Mouse (Mus musculus): Measurements from ENCODE around the gene Gfap.

Gfap gene

GRCm38 (mm10) chr11:102900763-102901162 is at the start of gene Gfap:
Gene Gfap (minus strand): TSS chr11:102900912.
- DNase-seq (ENCODE audit: low read depth, low spot score) = peak; percentile 89

- no peak for DNase-seq (ENCODE audit: low read depth, low spot score)
Observed at GRCm38 (mm10) chr11:102948043-102948961, 47.6 kb upstream of the Gfap start.

- DNase-seq (ENCODE audit: low read depth, low spot score) = no peak
Observed at GRCm38 (mm10) chr11:102946992-102947343, 46.3 kb upstream of the Gfap start.

GRCm38 (mm10) chr11:102946265-102946991 is 45.7 kb upstream of the Gfap start, which contains the start of gene C1ql1:
Gene C1ql1 (minus strand): TSS chr11:102946688.
- DNase-seq (ENCODE audit: low read depth, low spot score) = peak; percentile 92

- DNase-seq (ENCODE audit: low read depth, low spot score) = no peak
Observed at GRCm38 (mm10) chr11:102945306-102946264, 44.9 kb upstream of the Gfap start.

DNA sequence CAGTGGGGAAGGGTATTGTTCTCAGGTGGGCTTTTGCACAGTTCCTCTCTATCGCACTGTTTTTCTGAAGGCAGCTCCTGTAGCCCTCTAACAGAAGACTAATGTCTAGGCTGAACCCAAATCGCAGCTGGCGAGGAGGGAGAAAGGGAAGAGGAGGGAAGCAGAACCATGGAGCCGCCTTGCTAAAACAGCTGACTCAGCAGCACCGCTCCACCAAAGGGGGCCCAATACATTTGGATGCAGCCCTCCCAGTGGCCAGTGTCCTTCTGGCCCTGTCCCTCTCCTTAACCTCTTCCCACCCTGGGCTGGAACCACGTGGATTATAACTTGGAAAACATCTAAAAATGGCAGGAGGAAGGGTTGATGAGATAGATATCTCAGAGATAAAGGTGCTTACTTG is 40.5 kb upstream of the Gfap start:
- DNase-seq (ENCODE audit: low read depth, low spot score) = no peak

- DNase-seq (ENCODE audit: low read depth, low spot score) = no peak
Observed at GRCm38 (mm10) chr11:102939024-102939675, 38.4 kb upstream of the Gfap start.

- no peak for DNase-seq (ENCODE audit: low read depth, low spot score)
Observed at GRCm38 (mm10) chr11:102937529-102938182, 36.9 kb upstream of the Gfap start.

DNA sequence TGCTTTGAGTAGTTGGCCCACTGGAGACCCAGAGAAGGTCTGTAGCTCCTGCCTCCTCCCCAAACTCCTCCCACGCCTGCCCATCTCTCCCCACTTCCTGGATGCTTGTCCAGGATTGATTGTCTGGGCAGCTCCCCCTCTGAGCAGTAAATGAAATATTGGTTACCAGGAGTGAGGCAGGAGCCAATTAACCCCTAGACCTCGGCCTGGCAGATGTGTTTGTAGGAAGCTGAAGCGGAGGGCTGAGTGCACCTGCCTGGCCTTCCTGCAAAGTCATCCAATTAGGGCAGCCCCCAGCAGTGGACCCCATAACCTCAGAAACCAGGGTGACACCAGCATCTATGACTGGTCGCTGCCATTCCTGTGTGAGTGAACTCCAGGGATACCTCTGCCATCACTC is 35.6 kb upstream of the Gfap start:
- no peak for DNase-seq (ENCODE audit: low read depth, low spot score)

DNA sequence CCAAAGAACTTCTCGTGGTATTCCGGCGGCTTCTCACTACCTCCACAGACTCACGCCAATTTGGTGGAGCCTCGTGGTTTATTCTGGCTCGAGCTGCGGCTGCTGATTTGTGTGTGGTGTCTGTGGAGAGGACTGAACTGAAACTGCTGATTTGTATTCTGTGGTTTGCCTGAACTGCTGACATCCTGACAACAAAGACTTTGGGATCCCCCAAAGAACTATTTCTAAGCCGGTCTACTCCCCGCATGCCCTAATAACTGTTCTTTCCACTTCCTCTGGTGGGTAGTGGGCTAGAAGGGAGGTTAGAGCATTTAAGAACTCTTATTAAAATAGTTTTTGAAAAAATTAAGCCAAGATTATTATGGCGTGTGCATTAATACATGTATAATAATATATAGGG is 30.0 kb upstream of the Gfap start:
- DNase-seq (ENCODE audit: low read depth, low spot score) = no peak

GRCm38 (mm10) chr11:102925351-102925717 is 24.6 kb upstream of the Gfap start:
- no peak for DNase-seq (ENCODE audit: low read depth, low spot score)

GRCm38 (mm10) chr11:102924557-102925350 is 24.0 kb upstream of the Gfap start, which contains the start of gene Kif18b:
Gene Kif18b (minus strand): TSS chr11:102925124.
- peak; percentile 98 for DNase-seq (ENCODE audit: low read depth, low spot score)

DNA sequence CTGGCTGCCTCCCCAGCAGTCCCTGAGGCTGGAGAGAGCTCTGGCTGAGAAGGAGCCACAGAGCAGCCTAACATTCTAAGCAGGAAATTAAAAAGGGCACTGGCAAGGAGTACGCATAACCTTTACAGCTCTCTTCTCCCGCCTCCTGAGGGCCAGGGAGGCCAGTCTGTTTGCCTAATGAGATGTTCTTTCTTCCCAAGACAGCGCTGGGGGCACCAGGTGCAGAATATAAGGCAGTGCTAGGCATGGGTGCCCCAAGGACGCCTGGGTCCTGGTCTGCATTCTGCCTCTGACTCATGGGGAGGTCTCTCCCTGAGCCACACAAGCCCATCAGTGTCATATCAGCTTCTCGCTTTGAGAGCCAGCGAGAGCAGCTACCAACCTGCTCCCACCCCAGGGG is 20.8 kb upstream of the Gfap start:
- DNase-seq (ENCODE audit: low read depth, low spot score) = no peak

- DNase-seq (ENCODE audit: low read depth, low spot score) = no peak
Observed at GRCm38 (mm10) chr11:102918077-102918476, 17.4 kb upstream of the Gfap start.

DNA sequence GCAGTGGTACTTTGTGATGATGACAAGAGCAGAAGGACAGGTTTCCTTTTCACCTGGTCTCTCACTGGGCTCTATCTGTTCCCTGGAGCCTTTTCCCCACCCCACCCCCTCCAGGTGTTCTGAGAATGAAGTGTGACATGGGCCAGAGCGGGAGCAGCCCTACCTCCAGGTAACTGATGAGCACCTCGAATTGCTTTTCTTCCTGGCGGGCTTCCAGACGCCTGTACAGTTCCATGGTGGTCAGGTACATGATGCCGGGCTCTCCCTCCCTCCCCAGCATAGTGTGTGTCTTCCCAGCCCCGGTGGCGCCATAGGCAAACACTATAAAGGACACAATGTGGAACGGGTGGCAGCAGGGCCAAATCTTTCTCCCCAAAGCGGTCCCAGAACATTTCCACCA is 14.7 kb upstream of the Gfap start:
- no peak for DNase-seq (ENCODE audit: low read depth, low spot score)

- DNase-seq (ENCODE audit: low read depth, low spot score) = no peak
Observed at GRCm38 (mm10) chr11:102911376-102911775, 10.7 kb upstream of the Gfap start.

DNA sequence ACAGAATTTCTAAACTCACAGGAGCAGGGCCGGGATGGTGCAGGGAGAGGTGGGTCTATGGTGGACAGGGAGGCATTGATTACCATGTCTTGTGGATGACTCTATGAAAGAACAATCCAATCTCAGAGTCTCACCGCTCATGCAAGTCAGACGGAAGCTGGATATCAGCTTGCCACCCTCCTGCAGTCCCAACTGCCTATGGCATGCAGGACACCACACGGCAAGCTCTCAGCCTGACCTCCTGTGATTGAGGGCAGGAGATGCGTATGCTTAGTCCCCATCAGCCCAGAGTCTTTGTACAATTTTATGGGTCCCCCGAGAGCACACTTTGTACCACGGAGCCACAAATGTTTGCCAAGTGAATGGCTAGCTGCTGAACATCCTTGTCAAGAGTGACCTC is 2.9 kb upstream of the Gfap start:
- DNase-seq (ENCODE audit: low read depth, low spot score) = no peak

- no peak for DNase-seq (ENCODE audit: low read depth, low spot score)
Observed at GRCm38 (mm10) chr11:102902107-102902506, 1.4 kb upstream of the Gfap start.

- no peak for DNase-seq (ENCODE audit: low read depth, low spot score)
Observed at GRCm38 (mm10) chr11:102901199-102901598, 487 bp upstream of the Gfap start.

GRCm38 (mm10) chr11:102898408-102898807 is 2.3 kb downstream of the Gfap start:
- DNase-seq (ENCODE audit: low read depth, low spot score) = no peak
